Mouse (Mus musculus): Measurements from ENCODE around the gene Marc1.

Marc1 gene

DNA sequence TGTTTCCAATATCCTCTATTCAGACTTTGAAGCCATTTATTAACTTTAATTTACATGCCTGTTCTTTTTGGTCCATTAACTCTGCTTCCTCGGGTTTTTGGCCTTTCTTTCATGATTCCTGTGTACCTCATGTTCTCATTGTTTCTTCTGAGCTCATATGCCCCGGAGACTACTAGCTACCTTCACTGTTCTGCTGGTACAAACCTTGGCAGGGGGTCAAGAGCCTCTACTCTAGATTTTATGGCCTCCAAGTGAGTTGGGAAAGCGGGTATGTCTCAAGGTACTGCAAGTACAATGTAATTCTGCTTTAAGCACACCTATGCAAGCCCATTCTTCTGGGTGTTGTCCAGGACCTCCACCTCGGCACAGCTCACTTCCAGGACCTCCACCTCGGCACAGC, 48.2 kb downstream of the Marc1 start:
- no peak for DNase-seq (ENCODE audit: low spot score)

DNA sequence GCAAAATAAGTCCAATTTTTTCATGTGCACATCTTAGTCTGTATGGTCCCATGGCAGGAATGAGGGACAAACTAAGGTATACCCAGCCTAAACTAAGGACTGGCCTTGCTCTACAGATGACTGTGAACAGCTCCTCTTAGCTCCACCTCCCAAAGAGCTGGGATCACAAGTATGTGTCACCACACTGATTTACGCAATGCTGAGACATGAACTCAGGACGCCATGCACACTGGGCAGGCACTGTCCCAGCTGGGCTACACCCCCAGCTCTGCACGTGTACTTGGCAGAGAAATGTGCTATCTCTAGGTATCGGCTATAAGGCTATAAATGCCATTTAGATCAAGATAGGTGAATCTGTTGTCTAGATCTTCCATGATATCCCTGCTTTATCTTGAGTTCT, 49.1 kb downstream of the Marc1 start:
- no peak for DNase-seq (ENCODE audit: low spot score)

DNA sequence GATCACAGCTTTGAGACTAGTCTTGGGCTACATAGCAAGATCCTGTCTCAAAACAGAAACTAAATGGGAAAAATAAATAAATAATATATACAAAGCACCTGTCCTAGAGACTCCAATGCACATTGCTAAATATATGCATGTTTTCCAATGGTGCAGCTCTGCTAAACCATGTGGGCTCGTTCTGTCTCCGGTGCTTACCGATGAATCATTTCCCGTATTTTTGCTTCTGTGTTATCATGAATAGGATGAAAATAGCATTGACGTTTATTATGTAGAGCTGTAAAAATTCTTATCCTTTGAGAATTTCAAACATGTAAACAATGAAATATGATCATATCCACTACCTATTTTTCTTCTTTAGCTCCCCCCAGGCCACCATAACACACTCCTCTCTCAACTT, 58.4 kb downstream of the Marc1 start:
- no peak for DNase-seq (ENCODE audit: low spot score)

DNA sequence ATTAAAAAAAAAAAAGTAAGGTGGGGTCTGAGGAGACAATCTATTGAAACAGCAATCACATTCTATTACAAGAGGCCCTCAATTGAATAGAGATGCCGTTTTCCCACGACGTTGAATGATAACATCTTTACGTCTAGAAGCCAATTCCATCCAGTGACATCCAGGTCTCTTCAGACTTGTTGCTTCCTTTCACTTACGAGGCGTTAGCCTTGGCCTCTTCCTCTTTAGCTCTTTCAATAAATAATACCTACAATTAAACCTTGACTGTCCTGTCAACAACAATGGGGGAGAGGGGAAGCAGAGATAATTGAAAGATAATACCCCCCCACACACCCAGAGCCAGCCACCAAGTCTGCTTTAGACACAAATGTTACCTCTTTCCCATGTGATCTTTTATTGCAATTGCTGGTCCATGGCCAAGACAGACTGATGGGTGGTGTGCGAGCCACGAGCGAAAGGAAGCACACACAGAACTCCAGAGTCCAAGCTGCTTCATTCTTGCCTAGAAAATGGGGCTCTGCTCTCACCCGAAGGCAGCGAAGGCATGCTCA, 60.9 kb downstream of the Marc1 start:
- DNase-seq (ENCODE audit: low spot score) = no peak

DNA sequence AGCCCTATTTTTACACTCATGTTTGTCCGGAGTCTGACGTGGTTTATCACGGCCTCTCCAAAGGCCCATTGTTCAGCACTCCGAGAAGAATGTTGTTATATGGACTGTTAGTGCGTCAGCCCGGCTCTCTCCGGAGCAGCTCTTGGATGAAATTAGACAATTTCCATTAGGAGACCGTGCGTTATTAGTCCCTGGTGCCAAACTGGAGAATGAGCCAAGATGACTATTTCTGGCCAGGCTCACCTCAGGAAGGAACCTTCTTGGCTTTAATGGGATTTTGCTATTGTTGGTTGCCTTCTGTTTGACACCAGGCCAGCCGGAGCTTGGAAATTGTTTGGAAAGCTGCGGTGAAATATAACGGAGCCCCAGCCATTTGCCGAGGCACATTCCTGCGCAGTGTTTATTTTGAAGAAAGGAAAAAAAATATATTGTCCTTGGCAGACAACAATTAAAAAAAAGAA, 62.4 kb downstream of the Marc1 start:
- DNase-seq (ENCODE audit: low spot score) = peak; percentile 59

DNA sequence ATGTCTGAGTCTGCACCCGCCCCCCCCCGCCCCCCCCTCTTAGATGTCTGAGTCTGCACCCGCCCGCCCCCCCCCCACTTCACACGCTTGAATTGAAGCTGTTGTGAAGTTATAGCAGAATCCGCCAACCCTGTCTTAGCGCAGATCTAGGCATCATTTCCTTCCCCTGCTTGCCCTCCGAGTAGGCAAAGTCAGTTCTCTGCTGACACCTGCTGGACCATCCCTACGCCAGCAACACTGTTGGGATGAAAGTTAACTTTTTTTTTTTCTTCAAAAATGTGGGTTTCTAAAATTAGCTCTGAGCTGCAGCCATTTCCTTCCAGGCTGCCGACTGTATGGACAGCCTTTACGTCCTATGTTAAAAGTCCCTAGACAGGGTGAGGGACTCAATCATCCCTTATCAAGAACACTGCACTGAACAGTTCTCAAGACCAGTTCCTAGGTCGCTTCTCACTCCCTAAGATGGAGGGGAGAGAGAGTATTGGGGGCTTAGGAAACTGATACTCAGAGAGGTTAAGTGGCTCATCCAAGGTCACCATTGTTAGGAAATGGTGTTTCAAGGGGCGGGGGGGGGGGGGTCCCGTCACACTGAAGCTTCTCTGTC, 73.1 kb downstream of the Marc1 start:
- DNase-seq (ENCODE audit: low spot score) = peak; percentile 74

DNA sequence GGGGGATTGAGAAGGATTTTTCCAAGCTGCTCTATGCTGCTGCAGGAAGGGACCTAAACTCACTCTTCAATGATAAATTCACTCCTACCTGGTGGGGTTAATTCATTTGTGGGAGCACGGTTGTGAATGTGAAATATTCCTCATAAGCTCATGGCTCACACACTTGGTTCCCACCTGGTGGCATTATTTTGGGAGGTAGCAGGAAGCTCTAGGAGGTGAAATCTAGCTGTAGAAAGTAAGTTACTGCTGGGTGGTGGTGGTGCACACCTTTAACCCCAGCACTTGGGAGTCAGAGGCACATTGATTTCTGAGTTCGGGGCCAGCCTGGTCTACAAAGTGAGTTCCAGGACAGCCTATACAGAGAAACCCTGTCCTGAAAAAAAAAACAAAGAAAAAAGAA, 73.9 kb downstream of the Marc1 start:
- DNase-seq (ENCODE audit: low spot score) = no peak

Data from urinary bladder, postnatal 14 days (tissue).